Mouse (Mus musculus) frontal cortex, postnatal 10 days (tissue): Measurements from ENCODE around the gene Ube2o.

Source experiments
- DNase-seq, 2 experiments: peaks; one replicate each; pipeline ENCODE4 v3.0.0; 2022; ENCODE audit warnings: low spot score in 2 of 2, mixed read lengths in 1 of 2

Ube2o gene

DNA sequence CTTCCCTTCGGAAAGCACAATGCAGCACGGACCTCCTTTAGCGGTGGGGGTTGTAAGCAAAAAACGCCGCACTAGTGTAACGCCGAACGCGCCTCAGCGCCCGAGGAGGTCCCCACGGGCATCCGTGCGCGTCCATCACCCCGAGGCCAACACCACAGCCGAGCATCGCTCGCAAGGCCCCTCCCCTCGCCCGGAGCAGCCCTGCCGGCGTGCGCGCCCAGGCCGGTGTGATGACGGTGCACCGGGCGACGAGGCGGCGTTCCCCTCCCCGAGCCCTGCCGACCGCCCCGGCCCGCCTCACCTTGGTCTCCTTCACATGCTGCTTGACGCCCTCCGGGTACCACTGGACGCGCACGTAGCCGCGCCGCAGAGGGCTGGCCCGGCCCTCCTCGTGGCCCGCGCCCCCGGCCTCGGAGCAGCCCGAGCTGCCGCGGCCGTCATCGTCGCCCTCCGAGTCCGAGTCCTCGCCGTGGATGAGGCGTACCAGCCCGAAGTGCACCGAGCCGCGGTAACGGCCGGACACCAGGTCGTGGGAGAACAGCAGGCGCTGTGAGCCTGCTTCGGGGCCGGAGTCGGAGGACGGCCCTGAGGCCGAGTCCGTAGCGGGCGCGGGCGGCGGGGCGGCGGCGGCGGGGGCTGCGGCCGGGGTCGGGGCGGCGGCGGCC, 404 bp downstream of the Ube2o start:
- DNase-seq, result peak; percentile 45 to 57

GRCm38 (mm10) chr11:116580031-116580652, 1.1 kb downstream of the Ube2o start:
- no peak for DNase-seq

GRCm38 (mm10) chr11:116579280-116579679, 2.0 kb downstream of the Ube2o start:
- no peak for DNase-seq

DNA sequence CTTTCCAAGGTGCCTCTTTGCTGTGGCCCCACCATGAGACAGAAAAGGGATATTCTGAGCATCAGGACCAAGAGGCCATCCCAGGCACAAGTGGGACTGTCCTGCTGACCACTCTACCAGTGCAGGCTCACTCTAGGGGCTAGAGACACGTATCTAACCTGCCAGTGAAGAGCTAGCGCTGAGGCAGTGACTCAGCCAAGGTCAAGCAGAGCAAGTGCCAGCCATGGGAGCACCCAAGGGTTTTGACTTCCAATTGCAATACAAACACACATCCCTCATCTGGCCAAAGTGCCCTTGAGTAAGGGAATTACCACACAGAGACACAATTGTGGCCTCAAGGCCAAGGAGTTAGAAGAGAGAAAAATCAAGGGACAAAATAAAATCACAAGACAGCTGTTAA, 5.9 kb downstream of the Ube2o start:
- DNase-seq, result no peak

GRCm38 (mm10) chr11:116574982-116575381, 6.3 kb downstream of the Ube2o start:
- DNase-seq, result no peak

- no peak for DNase-seq
These were observed 6.8 kb downstream of the Ube2o start for GRCm38 (mm10) chr11:116574486-116574885.

GRCm38 (mm10) chr11:116572756-116573543, 8.3 kb downstream of the Ube2o start:
- DNase-seq, result no peak

GRCm38 (mm10) chr11:116571767-116572679, 9.2 kb downstream of the Ube2o start:
- no peak for DNase-seq

DNA sequence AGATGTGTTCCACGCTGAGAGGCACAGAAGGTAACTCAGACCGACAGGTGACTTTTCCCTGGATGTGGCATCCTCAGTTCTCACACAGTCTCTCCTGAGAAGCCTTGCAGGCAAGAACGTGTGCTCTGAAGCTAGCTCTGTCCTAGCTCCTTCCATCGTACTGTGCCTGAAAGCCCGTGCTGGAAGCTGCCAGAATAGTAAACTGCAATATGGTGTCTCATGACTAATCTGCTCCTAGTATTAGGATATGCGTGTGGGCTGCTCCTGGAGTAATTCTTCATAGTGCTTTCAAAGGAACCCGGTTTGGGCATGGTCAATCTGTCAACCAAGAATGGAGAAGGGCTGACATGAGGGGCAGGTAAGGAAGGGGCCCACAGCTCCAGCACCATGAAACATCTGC, 10.4 kb downstream of the Ube2o start:
- DNase-seq, result no peak

DNA sequence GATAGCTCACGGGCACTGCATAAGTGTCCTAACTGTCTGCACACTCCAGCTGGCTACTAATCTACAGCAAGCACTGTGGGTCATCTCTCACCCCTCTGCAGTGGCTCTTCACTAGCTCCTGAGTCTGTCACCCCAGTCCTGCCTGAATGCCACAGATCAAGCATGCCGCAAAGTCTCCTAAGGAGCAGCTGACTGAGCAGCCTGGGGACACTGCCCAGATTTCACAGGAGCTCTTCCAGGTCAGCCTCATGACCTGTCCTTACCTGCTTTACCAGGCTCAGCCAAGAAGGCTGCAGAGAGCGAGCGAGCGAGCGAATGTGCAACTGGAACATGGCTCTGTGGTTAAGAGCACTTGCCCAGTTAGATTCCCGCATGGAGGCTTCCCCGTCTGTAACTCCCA, 13.7 kb downstream of the Ube2o start:
- DNase-seq, result no peak

GRCm38 (mm10) chr11:116565283-116566041, 15.8 kb downstream of the Ube2o start:
- no peak for DNase-seq

DNA sequence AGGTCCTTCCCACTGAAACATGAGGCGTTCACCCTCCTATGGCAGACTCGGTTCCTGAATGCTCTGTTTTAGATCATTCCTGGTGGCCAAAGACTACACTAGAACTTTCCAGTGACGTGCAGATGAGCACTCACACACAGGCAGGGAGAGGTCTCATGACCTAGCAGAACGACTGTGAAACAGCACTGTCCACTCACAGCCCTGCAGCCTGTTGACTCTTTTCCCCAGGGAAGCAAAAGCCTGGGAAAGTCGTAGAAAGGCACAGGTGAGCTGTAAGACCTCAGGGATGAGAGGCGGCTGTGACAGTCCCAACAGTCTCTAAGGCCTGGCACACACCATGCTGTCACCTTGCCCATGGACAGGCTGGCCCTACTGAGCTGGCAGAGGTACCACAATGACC, 24.9 kb downstream of the Ube2o start:
- no peak for DNase-seq

DNA sequence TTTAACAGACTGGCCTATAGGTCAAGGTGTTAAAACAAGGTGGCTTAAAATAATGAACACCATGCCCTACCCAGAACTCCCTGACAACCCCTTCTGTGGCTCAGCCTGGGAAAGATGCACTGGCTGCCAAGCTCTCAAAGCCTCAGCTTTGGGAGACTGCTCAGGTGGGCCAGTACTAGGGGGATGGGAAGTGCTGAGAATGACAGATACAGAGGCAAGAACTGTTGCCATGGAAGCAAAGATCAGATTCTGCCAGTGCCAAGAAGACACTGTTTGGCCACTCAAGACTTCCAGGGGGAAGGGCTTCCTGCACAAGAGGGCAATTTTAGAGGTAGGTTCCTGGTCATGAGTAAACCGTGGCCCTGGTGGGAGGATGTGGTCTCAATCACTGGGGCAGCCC, 25.7 kb downstream of the Ube2o start:
- no peak for DNase-seq

- DNase-seq, result no peak
These were observed 26.9 kb downstream of the Ube2o start for GRCm38 (mm10) chr11:116554171-116554878.

- DNase-seq, result no peak
These were observed 29.1 kb downstream of the Ube2o start for GRCm38 (mm10) chr11:116552194-116552593.

DNA sequence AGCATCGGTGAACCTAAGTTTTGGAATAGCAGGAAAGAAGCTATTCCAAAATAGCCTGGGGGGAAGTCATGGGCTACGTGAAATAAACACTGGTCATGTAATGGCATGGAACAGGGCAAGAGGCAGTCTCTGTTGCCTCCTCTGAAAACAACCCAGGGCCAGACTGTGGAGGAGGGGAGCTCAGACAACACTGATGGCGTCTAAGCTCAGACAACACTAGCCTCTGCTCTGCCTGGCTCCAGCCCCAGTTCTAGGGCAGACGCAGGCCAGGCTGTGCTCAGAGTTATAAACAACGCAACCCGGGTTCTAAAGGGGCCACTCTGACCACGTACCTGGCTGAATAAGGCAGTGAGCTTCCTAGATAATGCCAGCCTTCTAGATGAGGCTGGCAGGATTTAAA, 30.5 kb downstream of the Ube2o start:
- no peak for DNase-seq

GRCm38 (mm10) chr11:116549273-116550038, 31.8 kb downstream of the Ube2o start:
- no peak for DNase-seq

DNA sequence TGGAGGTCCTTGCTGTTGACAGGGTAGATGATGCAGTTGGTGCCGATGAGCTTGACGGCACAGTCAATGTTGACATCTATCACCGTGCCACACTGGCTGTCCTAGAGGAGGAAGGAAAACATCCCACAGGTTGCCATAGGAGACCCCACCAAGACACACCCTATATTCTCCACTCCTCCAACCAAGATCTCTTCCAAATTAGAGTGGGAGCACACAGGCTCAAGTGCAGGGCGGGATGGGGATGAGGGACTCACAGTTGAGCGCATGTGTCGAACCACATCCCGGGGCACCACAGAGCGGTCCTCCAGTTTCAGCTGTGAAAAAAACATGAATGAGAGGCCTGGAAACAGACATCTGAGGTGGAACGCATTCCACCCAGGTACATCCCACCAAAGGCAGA, 32.5 kb downstream of the Ube2o start:
- DNase-seq, result no peak

GRCm38 (mm10) chr11:116547296-116548060, 33.8 kb downstream of the Ube2o start:
- no peak for DNase-seq
